Mouse (Mus musculus) small intestine, adult 2 months (tissue): ENCODE results near the gene Rabgap1l. TPM values are rescaled to one million over a fixed set of nuclear protein-coding genes. Genes with fewer than 3 reads are reported as not detected.

Experiments
- H3K27ac ChIP-seq: fragments of 200-500 bp; 2 replicates; pipeline ENCODE4 v1.5.1; 2012; ENCODE audit warnings: low read depth, low read length, control low read depth, inconsistent platforms; ENCODE audit not compliant: insufficient read depth
- H3K27me3 ChIP-seq: fragments of 200-500 bp; 2 replicates; pipeline ENCODE4 v1.6.1; 2012; ENCODE audit warnings: mild to moderate bottlenecking, moderate library complexity, low read length, inconsistent platforms; ENCODE audit not compliant: control insufficient read depth, insufficient read depth
- H3K36me3 ChIP-seq: fragments of 200-500 bp; 2 replicates; pipeline ENCODE4 v1.6.1; 2012; ENCODE audit warnings: mild to moderate bottlenecking, low read length, control low read depth, inconsistent platforms; ENCODE audit not compliant: control insufficient read depth, insufficient read depth
- H3K4me1 ChIP-seq: fragments of 200-500 bp; 2 replicates; pipeline ENCODE4 v1.6.1; 2012; ENCODE audit warnings: low read length, inconsistent platforms, mixed read lengths; ENCODE audit not compliant: control insufficient read depth, insufficient read depth, insufficient read length
- H3K4me3 ChIP-seq: fragments of 200-500 bp; 2 replicates; pipeline ENCODE4 v1.5.1; 2012; ENCODE audit warnings: low read depth, mild to moderate bottlenecking, control low read depth, inconsistent platforms, low read length, moderate library complexity
- CTCF ChIP-seq: fragments of 200-500 bp; IDR thresholded peaks from 2 replicates; pipeline ENCODE4 v1.5.1; 2012; ENCODE audit warnings: low read depth, mild to moderate bottlenecking, control low read depth, inconsistent platforms, low read length, moderate library complexity, mixed read lengths; ENCODE audit not compliant: insufficient replicate concordance, insufficient read length; ENCODE audit errors: extremely low read depth
- POLR2A ChIP-seq: fragments of 200-500 bp; IDR thresholded peaks from 2 replicates; pipeline ENCODE4 v1.6.1; 2012; ENCODE audit warnings: low read depth, mild to moderate bottlenecking, control low read depth, inconsistent platforms, low read length, moderate library complexity
- WGBS: fragments of 180-500 bp; shearing (Covaris S2); methylation state at CpG from one replicate; pipeline ENCODE4 v1.1.7; 2018; 5-methylcytosine and 5-hydroxymethylcytosine counted together
- polyA plus RNA-seq: library from polyadenylated mRNA; depleted of rRNA; stranded (reverse); fragments of >200 nt; gene quantifications from 2 replicates; pipeline ENCODE4 v1.2.3, GENCODE M21; 2012

Rabgap1l gene
- polyA plus RNA-seq, 1 experiment: 4.9 TPM

DNA sequence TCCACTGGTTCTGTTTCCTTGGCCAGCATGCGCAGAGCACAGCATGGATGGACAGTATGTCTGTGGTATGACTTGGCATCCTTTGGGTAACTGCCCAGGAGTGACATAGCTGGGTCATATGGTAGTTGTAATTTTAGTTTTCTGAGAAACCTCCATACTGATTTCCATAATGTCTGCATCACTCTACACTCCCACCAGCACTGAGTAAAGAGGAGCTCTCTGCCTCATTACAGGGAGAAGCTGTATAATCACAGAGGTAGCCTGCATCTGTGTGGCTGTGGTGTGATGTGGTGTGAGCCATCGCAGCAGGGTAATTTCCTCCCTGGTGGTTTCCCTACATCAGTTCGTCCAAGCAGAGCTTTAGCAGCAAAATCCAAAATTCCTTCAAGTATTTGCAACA lies 7.0 kb upstream of the Rabgap1l start:
- WGBS: 84% methylated on average over 3 of the region's 3 CpGs
- Histone ChIP-seq H3K4me3 (no peak overlapping the region), H3K4me1 (peaks cover 5% of the 10 kb centered on the region; the same call in 1 of the 2 replicates), H3K36me3 (no peaks in the 10 kb centered on the region), H3K27ac (no peak overlapping the region), H3K27me3 (no peaks in the 10 kb centered on the region)
- TF ChIP-seq POLR2A (no peak), CTCF (no peak)

DNA sequence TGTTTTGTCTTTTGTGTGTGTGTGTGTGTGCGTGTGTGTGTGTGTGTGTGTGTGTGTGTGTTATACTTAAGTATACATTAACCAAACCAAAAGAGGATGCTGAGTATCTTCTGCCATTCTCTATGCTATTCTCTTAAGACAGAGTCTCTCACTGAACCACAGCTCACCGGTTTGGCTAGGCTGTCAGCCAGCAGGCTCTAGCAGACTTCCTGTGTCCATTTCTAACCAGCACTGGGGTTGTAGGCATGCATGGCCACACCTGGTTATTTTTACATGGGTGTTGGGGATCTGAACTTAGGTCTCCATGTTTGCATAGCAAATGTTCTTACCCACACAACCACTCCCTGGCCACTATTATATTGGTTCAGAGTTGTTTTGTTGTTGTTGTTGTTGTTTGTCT lies 2.0 kb upstream of the Rabgap1l start:
- H3K36me3 ChIP-seq: no peaks in the 10 kb centered on the region
- peaks cover 6% of the 10 kb centered on the region for H3K4me1 ChIP-seq
- no peak overlapping the region for H3K27ac ChIP-seq
- WGBS: 58% methylated on average over 2 of the region's 2 CpGs
- TF ChIP-seq CTCF (no peak), POLR2A (no peak)
- no peak overlapping the region for H3K4me3 ChIP-seq
- no peaks in the 10 kb centered on the region for H3K27me3 ChIP-seq

DNA sequence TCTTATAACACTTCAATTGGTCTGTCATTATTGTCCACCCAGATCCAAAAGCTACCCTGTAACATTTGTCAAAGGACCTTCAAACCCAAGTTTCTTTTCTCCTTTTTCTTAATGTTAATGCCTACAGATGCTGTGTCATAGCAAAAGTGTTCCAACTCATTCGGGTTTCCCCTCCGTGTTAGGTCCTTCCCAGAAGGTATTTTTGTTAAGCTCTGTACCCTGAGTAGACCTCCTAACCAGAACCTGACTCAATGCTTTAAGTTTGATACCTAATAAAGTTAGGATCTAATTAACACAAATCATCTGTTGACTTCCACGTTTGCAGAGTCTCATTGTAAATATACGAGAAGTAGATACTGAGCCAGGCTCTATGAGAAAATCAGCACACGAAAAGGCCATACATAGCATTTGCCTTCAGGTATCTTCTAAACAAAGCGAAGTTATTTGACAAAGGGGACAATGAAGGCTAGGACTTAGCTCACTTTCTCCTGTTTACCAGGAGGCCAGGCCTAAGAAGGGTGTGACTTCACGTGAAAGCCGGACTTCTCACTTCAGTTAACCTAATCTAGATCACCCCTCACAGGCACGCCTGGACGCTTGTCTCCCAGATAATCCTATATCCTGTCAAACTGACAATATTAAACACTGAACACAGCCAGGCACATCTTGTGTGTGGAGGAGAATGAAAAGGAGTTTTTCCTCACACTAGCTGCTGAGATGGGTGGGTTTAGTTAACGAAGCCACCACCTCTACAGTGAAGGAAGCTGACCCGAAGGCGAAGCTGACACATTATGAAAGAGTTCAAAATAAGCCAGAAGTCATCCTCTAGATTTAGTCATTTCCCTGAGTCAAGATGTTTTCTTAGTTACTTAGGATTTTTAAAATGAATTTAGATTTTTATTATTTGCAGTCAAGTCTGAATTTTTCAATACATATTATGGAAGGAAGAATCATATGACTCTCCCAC lies 1.1 kb upstream of the Rabgap1l start:
- 82% methylated on average over 13 of the region's 13 CpGs for WGBS
- H3K36me3 ChIP-seq: no peaks in the 10 kb centered on the region
- peaks cover 6% of the 10 kb centered on the region for H3K4me1 ChIP-seq
- no peak overlapping the region for H3K4me3 ChIP-seq
- TF ChIP-seq CTCF (no peak), POLR2A (no peak)
- H3K27ac ChIP-seq: no peak overlapping the region
- H3K27me3 ChIP-seq: no peaks in the 10 kb centered on the region

DNA sequence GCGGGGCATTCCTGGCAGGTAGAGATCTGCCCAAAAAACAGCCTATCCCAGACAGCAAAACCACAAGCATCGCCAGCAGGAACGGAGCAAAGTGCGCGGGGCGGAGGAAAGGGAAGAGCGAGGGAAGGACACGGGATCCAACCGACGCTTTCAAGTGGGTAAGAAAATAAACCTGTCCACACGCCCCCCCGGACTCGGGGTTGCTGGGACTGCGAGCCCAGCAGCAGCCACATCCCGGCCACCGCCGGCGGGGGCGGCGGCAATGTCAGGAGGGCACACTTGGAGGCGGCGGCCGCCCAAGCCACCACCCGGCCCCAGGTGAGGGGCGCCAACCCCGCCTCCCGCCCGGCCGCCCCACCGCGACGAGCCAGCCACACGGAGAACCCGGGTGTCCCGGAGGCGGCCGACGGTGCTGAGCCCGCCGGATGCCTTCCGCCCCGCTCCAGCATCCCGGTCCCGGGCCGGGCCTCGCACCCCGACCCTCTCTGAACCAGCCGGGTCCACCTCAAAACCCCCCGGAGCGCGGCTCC lies 790 bp downstream of the Rabgap1l start:
- Histone ChIP-seq H3K36me3 (no peaks in the 10 kb centered on the region), H3K27ac (peak overlapping the region; percentile 57), H3K4me3 (peak overlapping the region; percentile 99), H3K4me1 (peaks cover 9% of the 10 kb centered on the region), H3K27me3 (no peaks in the 10 kb centered on the region)
- WGBS: under 1% methylated on average over 50 of the region's 51 CpGs
- TF ChIP-seq POLR2A (no peak; the same call in 1 of the 2 replicates), CTCF (no peak)

DNA sequence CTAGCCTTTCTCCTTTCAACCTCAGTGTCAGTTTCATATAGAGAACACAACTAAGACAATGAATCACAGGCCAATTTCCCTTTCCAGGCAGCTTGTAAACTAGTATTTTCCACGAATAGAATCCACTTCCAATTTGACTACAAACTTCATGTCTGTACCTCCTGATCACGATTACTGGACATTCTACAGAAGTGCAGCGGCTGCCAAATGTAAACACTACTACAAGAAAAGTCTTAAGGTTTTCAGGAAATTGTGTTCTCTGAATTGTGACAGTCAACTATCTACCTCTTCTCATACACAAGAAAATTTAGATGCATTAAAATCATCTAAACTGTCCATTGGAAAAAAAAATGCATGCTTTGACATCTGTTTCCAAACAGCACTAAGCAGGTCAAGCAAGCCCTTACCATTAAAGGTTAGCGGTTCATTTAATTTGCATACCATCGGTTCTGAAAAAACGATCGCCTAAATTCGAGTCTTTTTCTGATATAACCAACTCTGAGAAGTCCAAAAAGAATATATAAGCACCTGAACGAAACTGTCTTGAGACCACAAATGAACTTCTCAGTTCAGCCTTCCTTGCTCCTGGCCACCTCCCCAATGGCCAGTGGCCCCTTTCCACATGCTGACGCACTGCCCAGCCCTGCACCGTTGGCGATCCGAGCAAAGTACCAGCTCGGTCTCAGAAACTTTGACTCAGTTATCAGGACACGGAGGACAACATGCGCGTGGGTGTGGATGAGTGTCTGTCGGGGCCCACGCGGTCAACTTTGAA lies 1.4 kb downstream of the Rabgap1l start:
- Histone ChIP-seq H3K4me3 (peak overlapping the region; percentile 99), H3K27me3 (no peaks in the 10 kb centered on the region), H3K36me3 (no peaks in the 10 kb centered on the region), H3K27ac (peak overlapping the region; percentile 57), H3K4me1 (peaks cover 10% of the 10 kb centered on the region)
- 2% methylated on average over 20 of the region's 20 CpGs for WGBS
- TF ChIP-seq POLR2A: no peak
- no peak for TF ChIP-seq CTCF

DNA sequence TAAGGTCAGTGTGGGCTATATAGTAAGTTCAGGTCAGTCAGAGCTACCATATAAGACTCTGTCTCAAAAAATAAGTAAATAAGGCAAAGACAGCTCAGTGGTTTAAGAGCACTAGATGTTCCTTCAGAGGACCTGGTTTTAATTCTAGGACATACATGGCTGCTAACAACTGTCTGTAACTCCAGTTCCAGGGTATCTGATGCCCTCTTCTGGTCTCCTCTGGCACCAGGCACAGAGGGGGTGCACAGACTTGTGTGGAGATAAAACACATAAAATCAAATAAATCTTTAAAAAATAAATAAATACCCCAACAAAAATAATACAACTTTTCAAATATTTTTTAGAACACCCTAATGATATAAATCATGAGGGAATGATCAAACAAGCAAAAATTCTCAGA lies 2.4 kb downstream of the Rabgap1l start:
- TF ChIP-seq POLR2A: no peak
- no peak overlapping the region for H3K4me3 ChIP-seq
- no peaks in the 10 kb centered on the region for H3K27me3 ChIP-seq
- peaks cover 11% of the 10 kb centered on the region for H3K4me1 ChIP-seq
- H3K27ac ChIP-seq: no peak overlapping the region
- H3K36me3 ChIP-seq: no peaks in the 10 kb centered on the region

DNA sequence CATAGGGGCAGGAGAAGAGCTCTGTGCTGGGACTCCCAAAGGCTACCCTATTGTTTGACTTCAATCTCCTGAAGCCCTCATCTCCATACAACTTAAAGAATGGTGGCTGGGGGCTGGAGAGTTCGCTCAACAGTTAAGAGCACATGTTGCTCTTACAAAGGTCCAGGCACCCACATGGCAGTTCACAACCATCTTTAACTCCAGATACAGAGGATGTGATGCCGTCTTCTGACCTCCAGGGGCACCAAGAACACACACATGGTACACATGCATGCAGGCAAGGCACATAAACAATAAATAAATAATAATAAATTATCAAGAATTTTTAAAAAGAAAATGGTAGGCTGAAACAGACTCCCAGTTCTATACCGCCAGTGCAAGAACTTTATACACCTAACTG lies 3.1 kb downstream of the Rabgap1l start:
- Histone ChIP-seq H3K27me3 (no peaks in the 10 kb centered on the region), H3K4me3 (no peak overlapping the region), H3K4me1 (peaks cover 12% of the 10 kb centered on the region), H3K27ac (no peak overlapping the region), H3K36me3 (no peaks in the 10 kb centered on the region)
- TF ChIP-seq CTCF: no peak
- no peak for TF ChIP-seq POLR2A
- 95% methylated on average over 3 of the region's 3 CpGs for WGBS
